Mouse (Mus musculus): ENCODE results near the gene Anapc2. TPM values are rescaled to one million over a fixed set of nuclear protein-coding genes. Genes with fewer than 3 reads are reported as not detected.
A peak's percentile ranks its signal among the peaks of the same experiment; 100 is the strongest.
"Not testable (repeated sequence)": the region's sequence is repeated elsewhere in the genome, so short reads cannot be mapped to it uniquely, and the experiment has no call there.

The Anapc2 gene
- total and polyA plus RNA-seq, 2 experiments from 2014 or later = 37.9 to 108 TPM

- H3K9ac ChIP-seq = no peak overlapping the region
- no peak overlapping the region for H3K4me3 ChIP-seq (ENCODE audit: low read depth, low read length)
- WGBS = 71% methylated on average over 1 of the region's 1 CpGs
- H3K4me2 ChIP-seq (ENCODE audit: low read depth) = no peak overlapping the region
- peaks cover 32% of the 10 kb centered on the region for H3K36me3 ChIP-seq (ENCODE audit: insufficient read depth)
- no peaks in the 10 kb centered on the region for H3K9me3 ChIP-seq (ENCODE audit: low read length)
- H3K4me1 ChIP-seq (ENCODE audit: insufficient read depth) = peaks cover 10% of the 10 kb centered on the region; the same call in 1 of the 2 replicates
- ATAC-seq = no peak
- no peak for DNase-seq
- TF ChIP-seq CTCF (IDR thresholded peaks at IDR 0.05; ENCODE audit: low read depth) = peak; percentile 49
- H3K27ac ChIP-seq (ENCODE audit: low read depth, low read length) = no peak overlapping the region
- H3K27me3 ChIP-seq (ENCODE audit: insufficient read depth, low read length) = no peaks in the 10 kb centered on the region
Observed at GRCm38 (mm10) chr2:25252331-25252730, 19.9 kb upstream of the Anapc2 start.

- no peak for TF ChIP-seq CTCF (IDR thresholded peaks at IDR 0.05; ENCODE audit: low read depth)
- Histone ChIP-seq H3K9me3 (ENCODE audit: low read length) (no peaks in the 10 kb centered on the region), H3K27me3 (ENCODE audit: insufficient read depth, low read length) (no peaks in the 10 kb centered on the region), H3K9ac (peak within 1 kb of the TSS; percentile 92), H3K4me3 (ENCODE audit: low read depth, low read length) (peak within 1 kb of the TSS; percentile 94), H3K4me2 (ENCODE audit: low read depth) (peak within 1 kb of the TSS; percentile 98), H3K27ac (ENCODE audit: low read depth, low read length) (peak within 1 kb of the TSS; percentile 82), H3K4me1 (ENCODE audit: insufficient read depth) (peaks cover 10% of the 10 kb centered on the region; the same call in 1 of the 2 replicates), H3K36me3 (ENCODE audit: insufficient read depth) (peaks cover 16% of the 10 kb centered on the region; the same call in 1 of the 2 replicates)
- ATAC-seq (peak; percentile 95), DNase-seq (peak; percentile 94)
- 4% methylated on average over 39 of the region's 39 CpGs for WGBS
Observed at GRCm38 (mm10) chr2:25255284-25255779, 16.9 kb upstream of the Anapc2 start, which contains the start of gene Tmem203. Gene Tmem203 (plus strand): TSS chr2:25255439.

GRCm38 (mm10) chr2:25256443-25257109 lies 15.7 kb upstream of the Anapc2 start:
- Histone ChIP-seq H3K9ac (peak overlapping the region; percentile 92), H3K4me3 (ENCODE audit: low read depth, low read length) (peak overlapping the region; percentile 94), H3K4me1 (ENCODE audit: insufficient read depth) (peaks cover 10% of the 10 kb centered on the region; the same call in 1 of the 2 replicates), H3K4me2 (ENCODE audit: low read depth) (peak overlapping the region; percentile 98), H3K27ac (ENCODE audit: low read depth, low read length) (0 out of 2 replicates have a peak overlapping the region, but pooled peaks have one; percentile 82)
- not testable (repeated sequence) for H3K27me3 ChIP-seq (ENCODE audit: insufficient read depth, low read length); H3K9me3 ChIP-seq (ENCODE audit: low read length); ATAC-seq; DNase-seq; H3K36me3 ChIP-seq (ENCODE audit: insufficient read depth)
- 61% methylated on average over 12 of the region's 12 CpGs for WGBS
- TF ChIP-seq CTCF (IDR thresholded peaks at IDR 0.05; ENCODE audit: low read depth) = peak; percentile 37

- not testable (repeated sequence) for H3K4me3 ChIP-seq (ENCODE audit: low read depth, low read length); ATAC-seq; H3K4me2 ChIP-seq (ENCODE audit: low read depth); H3K9ac ChIP-seq; H3K36me3 ChIP-seq (ENCODE audit: insufficient read depth); H3K27me3 ChIP-seq (ENCODE audit: insufficient read depth, low read length); H3K9me3 ChIP-seq (ENCODE audit: low read length); H3K27ac ChIP-seq (ENCODE audit: low read depth, low read length); DNase-seq
- WGBS = 85% methylated on average over 5 of the region's 5 CpGs
- H3K4me1 ChIP-seq (ENCODE audit: insufficient read depth) = peaks cover 10% of the 10 kb centered on the region; the same call in 1 of the 2 replicates
Observed at GRCm38 (mm10) chr2:25257250-25257649, 15.0 kb upstream of the Anapc2 start.

GRCm38 (mm10) chr2:25258887-25259286 lies 13.4 kb upstream of the Anapc2 start:
- Histone ChIP-seq H3K9ac (no peak overlapping the region), H3K4me3 (ENCODE audit: low read depth, low read length) (no peak overlapping the region), H3K27me3 (ENCODE audit: insufficient read depth, low read length) (no peaks in the 10 kb centered on the region), H3K27ac (ENCODE audit: low read depth, low read length) (no peak overlapping the region), H3K4me2 (ENCODE audit: low read depth) (no peak overlapping the region), H3K9me3 (ENCODE audit: low read length) (no peaks in the 10 kb centered on the region), H3K4me1 (ENCODE audit: insufficient read depth) (peaks cover 18% of the 10 kb centered on the region), H3K36me3 (ENCODE audit: insufficient read depth) (no peaks in the 10 kb centered on the region)
- TF ChIP-seq CTCF (IDR thresholded peaks at IDR 0.05; ENCODE audit: low read depth) = peak; percentile 57
- no peak for DNase-seq
- ATAC-seq = no peak
- 45% methylated on average over 2 of the region's 2 CpGs for WGBS

- ATAC-seq (peak; percentile 1; the same call in 1 of the 2 replicates), DNase-seq (no peak)
- peak overlapping the region; percentile 76 for H3K4me3 ChIP-seq (ENCODE audit: low read depth, low read length)
- WGBS = 48% methylated on average over 12 of the region's 12 CpGs
- H3K9ac ChIP-seq = peak overlapping the region; percentile 66
- H3K4me2 ChIP-seq (ENCODE audit: low read depth) = peak overlapping the region; percentile 91
- H3K9me3 ChIP-seq (ENCODE audit: low read length) = no peaks in the 10 kb centered on the region
- no peak for TF ChIP-seq CTCF (IDR thresholded peaks at IDR 0.05; ENCODE audit: low read depth)
- no peaks in the 10 kb centered on the region for H3K36me3 ChIP-seq (ENCODE audit: insufficient read depth)
- peaks cover 33% of the 10 kb centered on the region for H3K4me1 ChIP-seq (ENCODE audit: insufficient read depth)
- no peaks in the 10 kb centered on the region for H3K27me3 ChIP-seq (ENCODE audit: insufficient read depth, low read length)
- peak overlapping the region; percentile 41 for H3K27ac ChIP-seq (ENCODE audit: low read depth, low read length)
Observed at GRCm38 (mm10) chr2:25261870-25262269, 10.4 kb upstream of the Anapc2 start.

GRCm38 (mm10) chr2:25262291-25262767 lies 9.9 kb upstream of the Anapc2 start, which contains the start of gene Tprn:
Gene Tprn (plus strand): TSS chr2:25262618.
- DNase-seq = peak; percentile 95
- peak; percentile 99 for ATAC-seq
- TF ChIP-seq CTCF (IDR thresholded peaks at IDR 0.05; ENCODE audit: low read depth) = no peak; the same call in 1 of the 2 replicates
- H3K4me2 ChIP-seq (ENCODE audit: low read depth) = peak within 1 kb of the TSS; percentile 91
- no peaks in the 10 kb centered on the region for H3K9me3 ChIP-seq (ENCODE audit: low read length)
- no peaks in the 10 kb centered on the region for H3K36me3 ChIP-seq (ENCODE audit: insufficient read depth)
- peak within 1 kb of the TSS; percentile 66 for H3K9ac ChIP-seq
- H3K27ac ChIP-seq (ENCODE audit: low read depth, low read length) = peak within 1 kb of the TSS; percentile 54
- WGBS = under 1% methylated on average over 37 of the region's 39 CpGs
- peaks cover 33% of the 10 kb centered on the region for H3K4me1 ChIP-seq (ENCODE audit: insufficient read depth)
- H3K27me3 ChIP-seq (ENCODE audit: insufficient read depth, low read length) = no peaks in the 10 kb centered on the region
- H3K4me3 ChIP-seq (ENCODE audit: low read depth, low read length) = peak within 1 kb of the TSS; percentile 76
